Mouse (Mus musculus) myocyte (in vitro differentiated cells): ENCODE results near the gene Myo7a. TPM values are rescaled to one million over a fixed set of nuclear protein-coding genes. Genes with fewer than 3 reads are reported as not detected.

Experiments used
- H3K27me3 ChIP-seq: one replicate; pipeline ENCODE4 v1.6.1; 2011; ENCODE audit not compliant: control insufficient read depth, insufficient read depth, insufficient read length
- H3K36me3 ChIP-seq: one replicate; pipeline ENCODE4 v1.6.1; 2011; ENCODE audit not compliant: control insufficient read depth, insufficient read depth
- H3K4me2 ChIP-seq: one replicate; pipeline ENCODE4 v1.6.1; 2011; ENCODE audit warnings: low read depth, control low read depth
- H3K4me3 ChIP-seq: one replicate; pipeline ENCODE4 v1.5.1; 2011; ENCODE audit warnings: mild to moderate bottlenecking, control low read depth, moderate library complexity
- H3K79me2 ChIP-seq: one replicate; pipeline ENCODE4 v1.6.1; 2011; ENCODE audit not compliant: control insufficient read depth, insufficient read depth
- H3ac ChIP-seq: one replicate; pipeline ENCODE4 v1.6.1; 2011; ENCODE audit not compliant: control insufficient read depth, insufficient read length
- CEBPB ChIP-seq: IDR thresholded peaks from 2 replicates; pipeline ENCODE4 v1.6.1; 2011; ENCODE audit warnings: mild to moderate bottlenecking, moderate library complexity; ENCODE audit not compliant: poor library complexity, insufficient read depth, severe bottlenecking
- E2F4 ChIP-seq: IDR thresholded peaks from one replicate; pipeline ENCODE4 v1.6.1; 2011; ENCODE audit warnings: mild to moderate bottlenecking, control low read depth, moderate library complexity; ENCODE audit not compliant: insufficient read depth
- MAX ChIP-seq: IDR thresholded peaks from one replicate; pipeline ENCODE4 v1.6.1; 2011; ENCODE audit warnings: low read depth, mild to moderate bottlenecking, control low read depth
- MYOD1 ChIP-seq, 3 experiments: IDR thresholded peaks; one replicate each; pipeline ENCODE4 v1.6.1; 2011; ENCODE audit warnings: control low read depth in 2 of 3, low read depth in 2 of 3, mild to moderate bottlenecking in 2 of 3, moderate library complexity in 1 of 3; ENCODE audit not compliant: insufficient read length in 2 of 3, control insufficient read depth in 1 of 3
- MYOG ChIP-seq, 3 experiments: IDR thresholded peaks; one replicate each; pipeline ENCODE4 v1.6.1; 2011; ENCODE audit warnings: control low read depth in 2 of 3, low read depth in 2 of 3, mild to moderate bottlenecking in 2 of 3; ENCODE audit not compliant: insufficient read length in 2 of 3, control insufficient read depth in 1 of 3, insufficient read depth in 1 of 3
- POLR2A ChIP-seq: IDR thresholded peaks from one replicate; pipeline ENCODE4 v1.6.1; 2011; ENCODE audit warnings: low read depth, mild to moderate bottlenecking, control low read depth, moderate library complexity; ENCODE audit not compliant: insufficient read length
- POLR2AphosphoS2 ChIP-seq: IDR thresholded peaks from one replicate; pipeline ENCODE4 v1.6.1; 2011; ENCODE audit warnings: low read depth, control low read depth; ENCODE audit not compliant: insufficient read length
- REST ChIP-seq: IDR thresholded peaks from one replicate; pipeline ENCODE4 v1.6.1; 2011; ENCODE audit warnings: mild to moderate bottlenecking, control low read depth, moderate library complexity; ENCODE audit not compliant: insufficient read depth, insufficient read length
- SRF ChIP-seq: IDR thresholded peaks from one replicate; pipeline ENCODE4 v1.6.1; 2011; ENCODE audit warnings: low read depth; ENCODE audit not compliant: control insufficient read depth, insufficient read length
- TCF12 ChIP-seq: IDR thresholded peaks from one replicate; pipeline ENCODE4 v1.6.1; 2011; ENCODE audit warnings: mild to moderate bottlenecking, control low read depth; ENCODE audit not compliant: poor library complexity, insufficient read depth, severe bottlenecking
- TCF3 ChIP-seq: IDR thresholded peaks from one replicate; pipeline ENCODE4 v1.6.1; 2011; ENCODE audit warnings: low read depth, control low read depth; ENCODE audit not compliant: insufficient read length
- USF1 ChIP-seq: IDR thresholded peaks from one replicate; pipeline ENCODE4 v1.6.1; 2011; ENCODE audit warnings: low read depth, mild to moderate bottlenecking, control low read depth, moderate library complexity
- polyA plus RNA-seq: library from polyadenylated mRNA; unstranded; fragments of >200 nt; fragmentation: generic; extraction: Trizol; gene quantifications from one replicate; pipeline ENCODE4 v1.2.1, GENCODE M21; 2012; ENCODE audit warnings: missing spikeins

The Myo7a gene
- polyA plus RNA-seq, 1 experiment, result 0.29 TPM

GRCm38 (mm10) chr7:98145402-98145801 is 26.1 kb upstream of the Myo7a start, which contains the start of gene Omp:
Omp (minus strand) TSS chr7:98145502.
- TF ChIP-seq POLR2AphosphoS2, result no peak
- no peak for TF ChIP-seq TCF3
- TF ChIP-seq MYOG (IDR thresholded peaks at IDR 0.05; ENCODE audit: control insufficient read depth in 1 of 3, insufficient read depth in 1 of 3, insufficient read length in 2 of 3, low read depth in 2 of 3), result no peak
- TF ChIP-seq E2F4, result no peak
- no peak for TF ChIP-seq SRF
- TF ChIP-seq MYOD1 (IDR thresholded peaks at IDR 0.05; ENCODE audit: control insufficient read depth in 1 of 3, insufficient read length in 2 of 3, low read depth in 2 of 3), result no peak
- no peak for TF ChIP-seq CEBPB
- no peak for TF ChIP-seq POLR2A
- TF ChIP-seq TCF12, result no peak
- TF ChIP-seq USF1, result no peak
- H3K27me3 ChIP-seq, result peaks cover 14% of the 10 kb centered on the region
- H3K79me2 ChIP-seq, result no peaks in the 10 kb centered on the region
- no peak within 1 kb of the TSS for H3K4me3 ChIP-seq
- H3K4me2 ChIP-seq, result peak within 1 kb of the TSS; percentile 30
- no peaks in the 10 kb centered on the region for H3K36me3 ChIP-seq
- H3ac ChIP-seq, result no peak within 1 kb of the TSS

- Histone ChIP-seq H3K27me3 (peaks cover 14% of the 10 kb centered on the region), H3K4me2 (no peak overlapping the region), H3K36me3 (no peaks in the 10 kb centered on the region), H3ac (no peak overlapping the region), H3K4me3 (no peak overlapping the region), H3K79me2 (no peaks in the 10 kb centered on the region)
- TF ChIP-seq MYOG (IDR thresholded peaks at IDR 0.05; ENCODE audit: control insufficient read depth in 1 of 3, insufficient read depth in 1 of 3, insufficient read length in 2 of 3, low read depth in 2 of 3) (no peak), TCF12 (no peak), SRF (no peak), MYOD1 (IDR thresholded peaks at IDR 0.05; ENCODE audit: control insufficient read depth in 1 of 3, insufficient read length in 2 of 3, low read depth in 2 of 3) (no peak), CEBPB (no peak), USF1 (no peak), REST (no peak), E2F4 (no peak), POLR2AphosphoS2 (no peak), MAX (no peak), TCF3 (no peak), POLR2A (no peak)
Measured at GRCm38 (mm10) chr7:98142648-98143047, 23.3 kb upstream of the Myo7a start.

GRCm38 (mm10) chr7:98142247-98142646 is 22.9 kb upstream of the Myo7a start:
- Histone ChIP-seq H3K36me3 (no peaks in the 10 kb centered on the region), H3K27me3 (peaks cover 14% of the 10 kb centered on the region), H3K4me2 (no peak overlapping the region), H3K4me3 (no peak overlapping the region), H3ac (no peak overlapping the region), H3K79me2 (no peaks in the 10 kb centered on the region)
- no peak for TF ChIP-seq MYOD1 (IDR thresholded peaks at IDR 0.05; ENCODE audit: control insufficient read depth in 1 of 3, insufficient read length in 2 of 3, low read depth in 2 of 3)
- no peak for TF ChIP-seq E2F4
- no peak for TF ChIP-seq POLR2AphosphoS2
- TF ChIP-seq TCF3, result no peak
- no peak for TF ChIP-seq TCF12
- no peak for TF ChIP-seq MYOG (IDR thresholded peaks at IDR 0.05; ENCODE audit: control insufficient read depth in 1 of 3, insufficient read depth in 1 of 3, insufficient read length in 2 of 3, low read depth in 2 of 3)
- no peak for TF ChIP-seq CEBPB
- TF ChIP-seq USF1, result no peak
- no peak for TF ChIP-seq MAX
- no peak for TF ChIP-seq SRF
- TF ChIP-seq REST, result no peak
- TF ChIP-seq POLR2A, result no peak

GRCm38 (mm10) chr7:98141206-98141605 is 21.9 kb upstream of the Myo7a start:
- Histone ChIP-seq H3K79me2 (no peaks in the 10 kb centered on the region), H3K4me3 (no peak overlapping the region), H3K36me3 (no peaks in the 10 kb centered on the region), H3K4me2 (no peak overlapping the region), H3ac (no peak overlapping the region), H3K27me3 (peaks cover 16% of the 10 kb centered on the region)
- no peak for TF ChIP-seq MYOG (IDR thresholded peaks at IDR 0.05; ENCODE audit: control insufficient read depth in 1 of 3, insufficient read depth in 1 of 3, insufficient read length in 2 of 3, low read depth in 2 of 3)
- TF ChIP-seq CEBPB, result no peak

- no peak overlapping the region for H3K4me3 ChIP-seq
- no peak overlapping the region for H3ac ChIP-seq
- no peak overlapping the region for H3K4me2 ChIP-seq
- no peaks in the 10 kb centered on the region for H3K79me2 ChIP-seq
- peaks cover 23% of the 10 kb centered on the region for H3K27me3 ChIP-seq
- TF ChIP-seq TCF3 (no peak), TCF12 (no peak), E2F4 (no peak), MYOD1 (IDR thresholded peaks at IDR 0.05; ENCODE audit: control insufficient read depth in 1 of 3, insufficient read length in 2 of 3, low read depth in 2 of 3) (no peak), REST (no peak), MYOG (IDR thresholded peaks at IDR 0.05; ENCODE audit: control insufficient read depth in 1 of 3, insufficient read depth in 1 of 3, insufficient read length in 2 of 3, low read depth in 2 of 3) (no peak), CEBPB (no peak), POLR2AphosphoS2 (no peak)
- H3K36me3 ChIP-seq, result no peaks in the 10 kb centered on the region
Measured at GRCm38 (mm10) chr7:98140597-98140996, 21.3 kb upstream of the Myo7a start.
